ENCODE assay signal across 8 mouse cellular contexts in the genomic region with DNA sequence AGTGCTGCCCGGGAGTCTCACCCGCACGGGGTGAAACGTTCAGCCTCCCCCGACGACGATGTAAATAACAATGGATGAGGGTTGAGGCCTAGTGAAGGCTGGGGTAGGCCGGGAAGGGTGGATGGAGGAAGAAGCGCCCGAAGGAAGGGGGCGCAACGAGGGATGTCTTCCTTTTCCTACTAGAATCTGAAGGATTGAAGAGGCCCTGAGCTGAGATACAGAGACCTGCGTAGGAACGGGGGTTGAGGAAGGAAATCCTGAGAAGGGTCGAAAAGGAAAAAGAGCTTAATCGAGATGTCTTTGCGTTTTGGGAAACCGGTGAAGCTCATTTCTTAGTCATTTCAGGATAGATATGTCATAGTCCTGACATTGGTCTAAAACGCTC. TPM values are rescaled to one million over a fixed set of nuclear protein-coding genes. Genes with fewer than 3 reads are reported as not detected.
DNase-seq lines count a peak whose midpoint lies in the region; ATAC-seq lines count a peak whose summit lies in the region.

No protein-coding gene starts in this region.

- H3K27ac ChIP-seq in neural tube, embryonic 11.5 days (ENCODE audit: low read depth, low read length): peak overlapping the region; percentile 92
- H3K27ac ChIP-seq in limb, embryonic 15.5 days: peak overlapping the region; percentile 95
- peak overlapping the region; percentile 92 for H3K27ac ChIP-seq in stomach, embryonic 15.5 days

- no peaks in the 10 kb centered on the region for H3K36me3 ChIP-seq in neural tube, embryonic 11.5 days (ENCODE audit: control insufficient read depth, insufficient read depth, low read length)
- peaks cover 7% of the 10 kb centered on the region for H3K36me3 ChIP-seq in erythroblast, embryonic 14.5 days (ENCODE audit: control insufficient read depth)
- H3K36me3 ChIP-seq in limb, embryonic 15.5 days: no peaks in the 10 kb centered on the region
- H3K36me3 ChIP-seq in stomach, embryonic 15.5 days: no peaks in the 10 kb centered on the region

- H3K9ac ChIP-seq in neural tube, embryonic 11.5 days (ENCODE audit: low read length): peak overlapping the region; percentile 84
- H3K9ac ChIP-seq in limb, embryonic 15.5 days: peak overlapping the region; percentile 76
- peak overlapping the region; percentile 57 for H3K9ac ChIP-seq in stomach, embryonic 15.5 days

- ATAC-seq in neural tube, embryonic 11.5 days (ENCODE audit: insufficient read depth, low FRiP score, low TSS enrichment): peak; percentile 82
- peak; percentile 81 for ATAC-seq in limb, embryonic 15.5 days (ENCODE audit: insufficient number of reproducible peaks, low FRiP score, low TSS enrichment, low read depth)
- ATAC-seq in stomach, embryonic 15.5 days (ENCODE audit: insufficient read depth, low FRiP score, low read depth): peak; percentile 79

- no peaks in the 10 kb centered on the region for H3K9me3 ChIP-seq in neural tube, embryonic 11.5 days (ENCODE audit: control insufficient read depth, low read length)
- H3K9me3 ChIP-seq in erythroblast, embryonic 14.5 days (ENCODE audit: control insufficient read depth, low read length): no peaks in the 10 kb centered on the region
- no peaks in the 10 kb centered on the region for H3K9me3 ChIP-seq in limb, embryonic 15.5 days
- H3K9me3 ChIP-seq in stomach, embryonic 15.5 days: no peaks in the 10 kb centered on the region

- peak overlapping the region; percentile 73 for H3K4me2 ChIP-seq in neural tube, embryonic 11.5 days (ENCODE audit: low read depth)
- peak overlapping the region; percentile 63 for H3K4me2 ChIP-seq in limb, embryonic 15.5 days
- peak overlapping the region; percentile 61 for H3K4me2 ChIP-seq in stomach, embryonic 15.5 days

- WGBS in neural tube, embryonic 11.5 days: under 1% methylated on average over 19 of the region's 19 CpGs
- under 1% methylated on average over 19 of the region's 19 CpGs for WGBS in limb, embryonic 15.5 days
- WGBS in stomach, embryonic 15.5 days: under 1% methylated on average over 19 of the region's 19 CpGs

- no peak for DNase-seq in neural tube, embryonic 11.5 days (ENCODE audit: low spot score)
- DNase-seq in neural tube, embryonic 10.5 days (ENCODE audit: extremely low spot score, low spot score): no peak
- DNase-seq in urinary bladder, postnatal 36 days (ENCODE audit: low spot score in 2 of 2): no peak
- no peak for DNase-seq in urinary bladder, postnatal 4 days (ENCODE audit: low spot score in 2 of 2)
- no peak for DNase-seq in thymus, postnatal 0 days (ENCODE audit: low spot score)

- no peaks in the 10 kb centered on the region for H3K27me3 ChIP-seq in neural tube, embryonic 11.5 days (ENCODE audit: control insufficient read depth, insufficient read depth, low read length)
- H3K27me3 ChIP-seq in erythroblast, embryonic 14.5 days (ENCODE audit: control insufficient read depth): peaks cover 9% of the 10 kb centered on the region
- H3K27me3 ChIP-seq in limb, embryonic 15.5 days: no peaks in the 10 kb centered on the region
- H3K27me3 ChIP-seq in stomach, embryonic 15.5 days (replicated peaks): no peaks in the 10 kb centered on the region

- peak overlapping the region; percentile 59 for H3K4me3 ChIP-seq in neural tube, embryonic 11.5 days (ENCODE audit: low read depth, low read length)
- H3K4me3 ChIP-seq in erythroblast, embryonic 14.5 days (replicated peaks): peak overlapping the region; percentile 65
- H3K4me3 ChIP-seq in limb, embryonic 15.5 days: peak overlapping the region; percentile 71
- peak overlapping the region; percentile 70 for H3K4me3 ChIP-seq in stomach, embryonic 15.5 days (replicated peaks)

- H3K4me1 ChIP-seq in neural tube, embryonic 11.5 days (ENCODE audit: control insufficient read depth, insufficient read depth, low read length): peaks cover 8% of the 10 kb centered on the region
- H3K4me1 ChIP-seq in erythroblast, embryonic 14.5 days (ENCODE audit: control insufficient read depth): peaks cover 51% of the 10 kb centered on the region
- H3K4me1 ChIP-seq in limb, embryonic 15.5 days: peaks cover 15% of the 10 kb centered on the region
- H3K4me1 ChIP-seq in stomach, embryonic 15.5 days: 0 out of 2 replicates have a peak, but pooled peaks cover 9% of the 10 kb centered on the region

RNA-seq across cellular contexts. Expression of a gene that starts 9.0 kb away (rescaled TPM):
- 0.74 and 1.3 TPM in 2 replicates for polyA plus RNA-seq in neural tube, embryonic 11.5 days (2014; fragmentation: Nextera tagmentation; extraction: Ambion mirVana)
- 0.03 and 0.33 TPM in 2 replicates for polyA plus RNA-seq in erythroblast, embryonic 14.5 days (2012)
- polyA plus RNA-seq in limb, embryonic 15.5 days (2015; fragmentation: Nextera tagmentation; extraction: Ambion mirVana): 0.51 and 1.2 TPM in 2 replicates
- 0.46 and 3.0 TPM in 2 replicates for polyA plus RNA-seq in stomach, embryonic 15.5 days (2015; fragmentation: Nextera tagmentation; extraction: Ambion mirVana)
- polyA plus RNA-seq in thymus, postnatal 0 days (2015; fragmentation: Nextera tagmentation; extraction: Ambion mirVana): 1.2 and 1.3 TPM in 2 replicates

RNA-seq across cellular contexts. Expression of a gene that starts 54.3 kb away (rescaled TPM):
- polyA plus RNA-seq in neural tube, embryonic 11.5 days (2014; fragmentation: Nextera tagmentation; extraction: Ambion mirVana): 338 and 365 TPM in 2 replicates
- polyA plus RNA-seq in erythroblast, embryonic 14.5 days (2012): 4.2 and 5.1 TPM in 2 replicates
- polyA plus RNA-seq in limb, embryonic 15.5 days (2015; fragmentation: Nextera tagmentation; extraction: Ambion mirVana): 246 and 254 TPM in 2 replicates
- 226 and 230 TPM in 2 replicates for polyA plus RNA-seq in stomach, embryonic 15.5 days (2015; fragmentation: Nextera tagmentation; extraction: Ambion mirVana)
- polyA plus RNA-seq in thymus, postnatal 0 days (2015; fragmentation: Nextera tagmentation; extraction: Ambion mirVana): 259 and 274 TPM in 2 replicates

RNA-seq across cellular contexts. Expression of a gene that starts 54.9 kb away (rescaled TPM):
- 79.3 and 82.6 TPM in 2 replicates for polyA plus RNA-seq in neural tube, embryonic 11.5 days (2014; fragmentation: Nextera tagmentation; extraction: Ambion mirVana)
- 3.3 and 3.7 TPM in 2 replicates for polyA plus RNA-seq in erythroblast, embryonic 14.5 days (2012)
- polyA plus RNA-seq in limb, embryonic 15.5 days (2015; fragmentation: Nextera tagmentation; extraction: Ambion mirVana): 54.3 and 58.7 TPM in 2 replicates
- 36.3 and 42.4 TPM in 2 replicates for polyA plus RNA-seq in stomach, embryonic 15.5 days (2015; fragmentation: Nextera tagmentation; extraction: Ambion mirVana)
- 0.30 and 1.2 TPM in 2 replicates for polyA plus RNA-seq in thymus, postnatal 0 days (2015; fragmentation: Nextera tagmentation; extraction: Ambion mirVana)

Comparison
In these comparisons a context has a peak if more than half of its experiments do, and no peak if none do; other contexts are left out.
1. RNA of a gene that starts 54.3 kb away (polyA plus RNA-seq): 338 to 365 TPM in neural tube, embryonic 11.5 days, 259 to 274 TPM in thymus, postnatal 0 days, 246 to 254 TPM in limb, embryonic 15.5 days and 226 to 230 TPM in stomach, embryonic 15.5 days; 4.2 to 5.1 TPM in erythroblast, embryonic 14.5 days; every median in the first group is over 10 times any median in the second.
2. Peak in every context shown above with its lines, with median percentiles within 50 percentile points of each other: ATAC-seq, H3K27ac ChIP-seq, H3K4me2 ChIP-seq, H3K4me3 ChIP-seq and H3K9ac ChIP-seq.